ENCODE assay signal across 8 mouse cellular contexts in the genomic region with DNA sequence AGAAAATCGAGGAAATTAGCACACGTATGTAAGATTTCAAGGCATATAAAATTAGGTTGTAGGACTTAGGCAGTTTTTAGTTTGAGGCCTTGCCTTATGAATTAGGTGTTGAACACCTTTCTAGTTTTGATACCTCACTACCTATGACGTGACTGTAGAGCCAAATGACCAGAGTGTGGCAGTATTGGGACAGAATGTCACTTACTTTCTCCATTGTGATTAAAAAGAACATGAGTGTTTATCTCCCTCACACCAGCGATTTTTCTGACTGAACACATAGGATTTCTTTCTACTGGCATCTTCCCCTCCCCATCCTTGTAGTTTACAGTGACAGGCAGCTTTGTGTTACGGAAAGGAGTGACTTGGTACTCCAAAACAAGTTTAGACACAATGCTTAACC. TPM values are rescaled to one million over a fixed set of nuclear protein-coding genes. Genes with fewer than 3 reads are reported as not detected.
DNase-seq lines count a peak whose midpoint lies in the region; ATAC-seq lines count a peak whose summit lies in the region.

No protein-coding gene starts in this region.

- ATAC-seq in hematopoietic stem cell, adult 5-6 weeks (replicated peaks in 1 of 2; ENCODE audit: insufficient read depth in 1 of 2, low FRiP score in 2 of 2, low TSS enrichment in 1 of 2, low read depth in 1 of 2, poor library complexity in 2 of 2, severe bottlenecking in 2 of 2), result peak; percentile 65 to 68; a peak in 3 of 4 replicates
- peak; percentile 71; the same call in 1 of the 2 replicates for ATAC-seq in megakaryocyte-erythroid progenitor cell, adult 5-6 weeks (replicated peaks; ENCODE audit: low FRiP score, low TSS enrichment, poor library complexity, severe bottlenecking)

- peak; percentile 24 for DNase-seq in kidney, adult 9 months
- DNase-seq in kidney, adult 18-20 months, result no peak
- DNase-seq in ES-CJ7 (ENCODE audit: low read depth, low spot score), result peak; percentile 27
- DNase-seq in cerebellum, postnatal 36 days, result peak; percentile 14 to 34
- no peak for DNase-seq in adrenal gland, adult 2 months
- no peak for DNase-seq in frontal cortex, postnatal 14 days (ENCODE audit: low spot score in 2 of 2)

RNA-seq across cellular contexts. Expression of gene Ndfip2, which starts 55.5 kb away (rescaled TPM):
- 17.4 and 27.1 TPM in 2 replicates for total RNA-seq in hematopoietic stem cell, adult 5-6 weeks (2017)
- 13.6 and 14.7 TPM in 2 replicates for total RNA-seq in megakaryocyte-erythroid progenitor cell, adult 5-6 weeks (2014; fragmentation: Nextera tagmentation)
- total RNA-seq in megakaryocyte-erythroid progenitor cell, adult 5-6 weeks (2017), result 13.8 and 16.2 TPM in 2 replicates
- total RNA-seq in adrenal gland, adult 2 months (2021), result 10 to 100 TPM; 33.3 to 45.6 TPM
- 34.1 and 41.4 TPM in 2 replicates for polyA plus RNA-seq in adrenal gland, adult 2 months (2012; rRNA removed)

Comparison
In these comparisons a context has a peak if more than half of its experiments do, and no peak if none do; other contexts are left out.
1. DNase-seq: peak in kidney, adult 9 months (single experiment), ES-CJ7 (single experiment) and cerebellum, postnatal 36 days (2 of 2); none in kidney, adult 18-20 months (single experiment), adrenal gland, adult 2 months (single experiment) and frontal cortex, postnatal 14 days (0 of 2).